In the genomic region with DNA sequence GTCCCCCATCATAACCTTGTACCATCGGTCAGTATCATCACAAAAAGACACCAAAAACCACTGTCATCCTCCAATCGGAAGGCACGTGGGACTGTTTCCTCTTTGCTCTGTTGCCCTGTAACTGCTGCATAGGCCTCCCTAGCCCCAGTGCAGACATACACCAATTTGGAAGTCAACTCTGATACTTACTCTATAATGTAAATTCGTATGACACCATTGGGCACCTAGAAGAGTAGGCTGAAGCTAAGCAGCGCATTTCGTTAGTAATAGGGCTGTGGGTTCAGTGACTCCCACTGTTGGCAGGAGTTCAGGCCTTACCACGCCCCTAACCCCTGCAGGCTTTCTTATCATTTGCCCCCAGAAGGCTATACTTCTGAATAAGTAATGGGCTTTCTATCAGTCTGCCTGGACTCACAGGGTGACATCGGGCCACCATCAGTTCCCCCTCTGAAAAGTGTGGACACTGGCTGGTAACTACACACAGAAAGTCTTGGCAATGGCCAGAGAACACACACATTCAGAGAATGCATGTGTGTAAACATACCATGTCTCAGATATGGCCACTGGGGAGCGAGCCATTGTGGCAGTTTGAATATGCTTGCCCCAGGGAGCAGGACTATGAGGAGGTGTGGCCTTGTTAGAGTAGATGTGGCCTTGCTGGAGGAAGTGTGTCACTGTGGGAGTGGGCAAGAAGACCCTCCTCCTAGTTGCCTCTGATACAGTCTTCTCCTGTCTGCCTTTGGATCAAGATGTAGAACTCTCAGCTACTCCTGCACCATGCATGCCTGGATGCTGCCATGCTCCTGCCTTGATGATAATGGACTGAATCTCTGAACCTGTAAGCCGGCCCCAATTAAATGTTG, we compare ENCODE assay signal across 22 mouse cellular contexts.
A peak's percentile ranks its signal among the peaks of the same experiment; 100 is the strongest.
DNase-seq lines count a peak whose midpoint lies in the region; ATAC-seq and TF ChIP-seq lines count a peak whose summit lies in the region.
"Had no signal": no experiment of that assay in that cellular context is flagged by ENCODE, and none has a peak within 500 bp of the region (broad histone marks: within the 10 kb centered on the region; RNA-seq: fewer than 3 reads in every experiment).

No protein-coding gene starts in this region.

- peak; percentile 83 to 92 for TF ChIP-seq POLR2A in MEL (IDR thresholded peaks at IDR 0.05; ENCODE audit: control insufficient read depth in 1 of 2, insufficient read depth in 1 of 2, low read depth in 1 of 2, low read length in 2 of 2, poor library complexity in 1 of 2)

- peak; percentile 85 to 94 for TF ChIP-seq EP300 in MEL (IDR thresholded peaks at IDR 0.05; ENCODE audit: low read depth in 1 of 2, low read length in 2 of 2)

- H3K27me3 ChIP-seq in MEL (ENCODE audit: control insufficient read depth in 1 of 2, insufficient read depth in 2 of 2, low read length in 2 of 2): no peaks in the 10 kb centered on the region
- H3K27me3 ChIP-seq in liver, embryonic 11.5 days (replicated peaks; ENCODE audit: control insufficient read depth, insufficient read depth, low read length): no peaks in the 10 kb centered on the region
- H3K27me3 ChIP-seq: embryonic facial prominence, embryonic 15.5 days; forebrain, embryonic 13.5 days; hindbrain, embryonic 15.5 days; kidney, embryonic 15.5 days had no signal

- DNase-seq in MEL (ENCODE audit: low read depth, low spot score): peak; percentile 100
- peak; percentile 42 for DNase-seq in c-Kit-positive CD71-negative TER-119-negative erythroid progenitor cells, embryonic 14.5 days (ENCODE audit: low read depth)
- DNase-seq in liver, embryonic 11.5 days (ENCODE audit: low spot score): peak; percentile 49
- DNase-seq in layer of hippocampus, postnatal 14 days (ENCODE audit: low spot score in 2 of 2): no peak
- DNase-seq in layer of hippocampus, postnatal 10 days (ENCODE audit: low spot score in 2 of 2): no peak
- no peak for DNase-seq in cerebellum, postnatal 4 days (ENCODE audit: low spot score in 2 of 2)
- DNase-seq: adrenal gland, adult 8-10 months; cerebellum, adult 8-10 months; embryo, embryonic 11 days; heart, postnatal 14 days; lung, adult 2 months; right cerebral cortex, postnatal 14 days had no signal

- H3K9me3 ChIP-seq in MEL (replicated peaks; ENCODE audit: insufficient read depth, low read length): no peaks in the 10 kb centered on the region
- no peaks in the 10 kb centered on the region for H3K9me3 ChIP-seq in liver, embryonic 11.5 days (ENCODE audit: control insufficient read depth, low read length)
- H3K9me3 ChIP-seq: embryonic facial prominence, embryonic 15.5 days; forebrain, embryonic 13.5 days; hindbrain, embryonic 15.5 days; kidney, embryonic 15.5 days; limb, embryonic 10.5 days had no signal

- H3K27ac ChIP-seq in MEL (ENCODE audit: control insufficient read depth, low read depth, low read length): peak overlapping the region; percentile 86
- H3K27ac ChIP-seq in liver, embryonic 11.5 days (ENCODE audit: low read depth, low read length): peak overlapping the region; percentile 26; the same call in 1 of the 2 replicates
- H3K27ac ChIP-seq: embryonic facial prominence, embryonic 15.5 days; forebrain, embryonic 13.5 days; hindbrain, embryonic 15.5 days; kidney, embryonic 15.5 days; left cerebral cortex, adult 2 months; limb, embryonic 10.5 days; macrophage had no signal

- H3K4me3 ChIP-seq in MEL (ENCODE audit: control insufficient read depth in 1 of 2, insufficient read depth in 1 of 2, low read depth in 2 of 2, low read length in 2 of 2): peak overlapping the region; percentile 17 to 21
- H3K4me3 ChIP-seq in liver, embryonic 11.5 days (ENCODE audit: low read depth, low read length): no peak overlapping the region
- H3K4me3 ChIP-seq: embryonic facial prominence, embryonic 15.5 days; forebrain, embryonic 13.5 days; hindbrain, embryonic 15.5 days; kidney, embryonic 15.5 days; left cerebral cortex, adult 2 months; limb, embryonic 10.5 days had no signal

- peaks cover 0 to 19% of the 10 kb centered on the region in 2 experiments; a peak in 2 of 4 replicates for H3K36me3 ChIP-seq in MEL (ENCODE audit: control insufficient read depth in 1 of 2, insufficient read depth in 2 of 2, low read length in 2 of 2)
- H3K36me3 ChIP-seq in liver, embryonic 11.5 days (ENCODE audit: control insufficient read depth, insufficient read depth, low read length): no peaks in the 10 kb centered on the region
- H3K36me3 ChIP-seq: embryonic facial prominence, embryonic 15.5 days; hindbrain, embryonic 15.5 days; kidney, embryonic 15.5 days; limb, embryonic 10.5 days had no signal

- TF ChIP-seq CTCF in MEL (IDR thresholded peaks at IDR 0.05 in 2 of 3, conservative IDR thresholded peaks at IDR 0.05 in 1 of 3; ENCODE audit: control insufficient read depth in 1 of 3, insufficient read depth in 1 of 3, low read depth in 2 of 3, low read length in 3 of 3, poor library complexity in 1 of 3, severe bottlenecking in 1 of 3): no peak

- ATAC-seq in liver, embryonic 11.5 days (replicated peaks; ENCODE audit: low FRiP score): peak; percentile 97
- peak; percentile 96 for ATAC-seq in megakaryocyte-erythroid progenitor cell, adult 5-6 weeks (replicated peaks; ENCODE audit: low FRiP score, low TSS enrichment, poor library complexity, severe bottlenecking)
- ATAC-seq: forebrain, embryonic 13.5 days; intestine, embryonic 16.5 days had no signal

- peak overlapping the region; percentile 23; the same call in 1 of the 2 replicates for H3K4me2 ChIP-seq in liver, embryonic 11.5 days
- H3K4me2 ChIP-seq: embryonic facial prominence, embryonic 15.5 days; forebrain, embryonic 13.5 days; heart, embryonic 11.5 days; hindbrain, embryonic 15.5 days; kidney, embryonic 15.5 days had no signal

- peak overlapping the region; percentile 44 for H3K9ac ChIP-seq in MEL (ENCODE audit: control insufficient read depth, low read depth, low read length, poor library complexity, severe bottlenecking)
- peak overlapping the region; percentile 35; the same call in 1 of the 2 replicates for H3K9ac ChIP-seq in liver, embryonic 11.5 days (ENCODE audit: low read depth, low read length)
- H3K9ac ChIP-seq: embryonic facial prominence, embryonic 15.5 days; forebrain, embryonic 13.5 days; hindbrain, embryonic 15.5 days; kidney, embryonic 15.5 days had no signal

- peaks cover 7 to 36% of the 10 kb centered on the region in 2 experiments; a peak in 3 of 4 replicates for H3K4me1 ChIP-seq in MEL (ENCODE audit: control insufficient read depth in 1 of 2, insufficient read depth in 2 of 2, low read length in 2 of 2)
- H3K4me1 ChIP-seq in liver, embryonic 11.5 days (replicated peaks; ENCODE audit: control insufficient read depth, insufficient read depth, low read length): peaks cover 16% of the 10 kb centered on the region
- H3K4me1 ChIP-seq: embryonic facial prominence, embryonic 15.5 days; forebrain, embryonic 13.5 days; hindbrain, embryonic 15.5 days; kidney, embryonic 15.5 days; limb, embryonic 10.5 days had no signal

- WGBS in liver, embryonic 11.5 days: 58% methylated on average over 10 of the region's 10 CpGs

- no peaks in the 10 kb centered on the region for H3K79me2 ChIP-seq in MEL (ENCODE audit: control insufficient read depth, insufficient read depth, low read length, poor library complexity)

- no peak for TF ChIP-seq RAD21 in MEL (IDR thresholded peaks at IDR 0.05; ENCODE audit: low read depth, low read length)

TF ChIP-seq in MEL, 35 proteins besides CTCF, POLR2A, EP300 and RAD21 (continues in another document):
- TF ChIP-seq BHLHE40 (IDR thresholded peaks at IDR 0.05; ENCODE audit: borderline replicate concordance, low read depth, low read length) (peak; percentile 29), TCF12 (IDR thresholded peaks at IDR 0.05; ENCODE audit: low read depth, low read length) (peak; percentile 94), HCFC1 (IDR thresholded peaks at IDR 0.05; ENCODE audit: low read depth, low read length) (peak; percentile 65), RCOR1 (IDR thresholded peaks at IDR 0.05; ENCODE audit: low read depth, low read length) (peak; percentile 60; the same call in 1 of the 2 replicates), E2F4 (IDR thresholded peaks at IDR 0.05; ENCODE audit: borderline replicate concordance, low read depth, low read length) (peak; percentile 50; the same call in 1 of the 2 replicates), SIN3A (IDR thresholded peaks at IDR 0.05; ENCODE audit: low read length) (peak; percentile 73), CHD1 (IDR thresholded peaks at IDR 0.05; ENCODE audit: low read depth, low read length) (no peak), UBTF (IDR thresholded peaks at IDR 0.05; ENCODE audit: borderline replicate concordance, insufficient read depth, low read depth, low read length) (no peak), MAFK (IDR thresholded peaks at IDR 0.05; ENCODE audit: borderline replicate concordance, low read depth, low read length) (no peak), USF1 (IDR thresholded peaks at IDR 0.05; ENCODE audit: low read depth, low read length) (peak; percentile 67), MAZ (IDR thresholded peaks at IDR 0.05; ENCODE audit: low read depth, low read length) (peak; percentile 87), MXI1 (IDR thresholded peaks at IDR 0.05; ENCODE audit: low read depth, low read length) (peak; percentile 77), CHD2 (IDR thresholded peaks at IDR 0.05; ENCODE audit: low read length) (no peak), MAX (IDR thresholded peaks at IDR 0.05; ENCODE audit: low read length) (peak; percentile 69; the same call in 1 of the 2 replicates), ELF1 (IDR thresholded peaks at IDR 0.05; ENCODE audit: low read depth, low read length) (no peak), POLR2AphosphoS2 (IDR thresholded peaks at IDR 0.05; ENCODE audit: low read length) (peak; percentile 95), ETS1 (IDR thresholded peaks at IDR 0.05; ENCODE audit: low read depth, low read length) (peak; percentile 81), POLR2AphosphoS5 (IDR thresholded peaks at IDR 0.05; ENCODE audit: borderline replicate concordance, low read depth, low read length) (peak; percentile 90), SMC3 (IDR thresholded peaks at IDR 0.05; ENCODE audit: low read depth, low read length) (no peak; the same call in 1 of the 2 replicates), ZNF384 (IDR thresholded peaks at IDR 0.05; ENCODE audit: low read depth, low read length) (no peak), TBP (IDR thresholded peaks at IDR 0.05; ENCODE audit: low read depth, low read length) (peak; percentile 98), ZKSCAN1 (IDR thresholded peaks at IDR 0.05; ENCODE audit: low read depth, low read length) (no peak), NELFE (IDR thresholded peaks at IDR 0.05; ENCODE audit: low read depth, low read length) (peak; percentile 88), MYC (IDR thresholded peaks at IDR 0.05; ENCODE audit: low read depth, low read length) (peak; percentile 84), USF2 (IDR thresholded peaks at IDR 0.05; ENCODE audit: borderline replicate concordance in 1 of 2, insufficient read depth in 1 of 2, low read depth in 1 of 2, low read length in 2 of 2) (no peak), ZMIZ1 (IDR thresholded peaks at IDR 0.05; ENCODE audit: low read depth, low read length) (peak; percentile 100), GATA1 (IDR thresholded peaks at IDR 0.05; ENCODE audit: low read depth, low read length) (peak; percentile 96)

Comparison
In these comparisons a context has a peak if more than half of its experiments do, and no peak if none do; other contexts are left out.
1. DNase-seq: peak in MEL (single experiment), c-Kit-positive CD71-negative TER-119-negative erythroid progenitor cells, embryonic 14.5 days (single experiment) and liver, embryonic 11.5 days (single experiment); none in layer of hippocampus, postnatal 14 days (0 of 2), layer of hippocampus, postnatal 10 days (0 of 2) and cerebellum, postnatal 4 days (0 of 2).